Mouse (Mus musculus): ENCODE data around the gene Zranb2.

Zranb2 gene

DNA sequence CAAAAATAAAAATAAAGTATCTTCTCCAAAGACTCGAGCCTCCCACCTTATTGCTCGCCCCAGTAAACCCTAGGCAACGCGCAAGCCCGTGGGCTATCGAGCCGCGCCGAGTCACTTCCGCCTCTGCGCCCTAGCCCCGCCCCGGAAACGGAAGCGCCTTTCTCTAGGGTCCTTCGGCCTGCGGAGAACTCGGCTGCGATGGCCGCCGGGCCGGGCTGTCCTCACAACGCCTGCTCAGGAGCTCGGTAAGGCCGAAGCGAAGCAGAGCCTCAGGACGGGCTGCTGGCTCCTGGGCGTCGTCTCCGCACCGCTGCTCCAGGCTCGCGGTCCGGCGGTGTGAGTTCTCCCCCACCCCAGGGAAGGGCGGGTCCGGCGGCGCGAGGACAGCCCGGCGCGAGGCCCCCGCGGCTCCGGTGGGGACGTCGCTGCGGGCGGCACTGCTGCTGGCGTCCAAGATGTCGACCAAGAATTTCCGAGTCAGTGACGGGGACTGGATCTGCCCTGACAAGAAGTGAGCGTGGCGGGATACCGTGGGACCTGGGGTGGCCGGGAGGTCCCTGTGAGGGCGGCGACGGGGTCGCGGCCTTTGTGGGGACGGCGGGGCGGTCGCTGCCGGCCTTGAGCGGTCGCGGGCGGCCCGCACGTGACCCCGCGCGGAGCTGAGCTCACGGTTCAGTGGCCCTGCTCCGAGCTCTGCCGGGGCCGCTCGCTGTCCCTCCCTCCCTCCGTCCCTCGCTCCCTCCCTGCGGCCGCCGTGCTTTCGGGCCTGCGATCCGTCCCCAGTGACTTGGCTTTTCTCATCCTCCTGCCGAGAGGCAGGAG lies at the start of gene Zranb2:
Gene Zranb2, plus strand, starts transcription at position 197 of the 822 bp plus-strand sequence.
- WGBS = under 1% methylated on average over 91 of the region's 91 CpGs

DNA sequence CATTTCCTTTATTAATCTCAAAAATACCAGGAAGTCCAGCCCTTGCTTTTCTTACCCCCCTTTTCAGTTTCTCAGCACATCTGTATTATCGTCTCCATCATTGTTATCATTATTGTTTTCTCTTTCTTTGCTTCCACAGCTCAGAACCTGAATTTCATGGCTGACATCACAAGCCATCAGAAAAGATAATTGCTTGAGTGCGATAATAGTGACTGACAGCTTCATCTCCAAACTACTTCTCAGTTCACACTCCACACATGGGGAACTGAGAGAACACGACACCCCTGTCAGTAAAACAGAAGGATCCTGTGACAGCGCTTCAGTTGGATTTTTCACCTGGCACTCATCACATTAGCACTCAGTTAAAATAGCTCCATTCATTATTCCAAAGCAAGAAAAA lies 41.9 kb upstream of the Zranb2 start:
- 66% methylated on average over 4 of the region's 4 CpGs for WGBS

DNA sequence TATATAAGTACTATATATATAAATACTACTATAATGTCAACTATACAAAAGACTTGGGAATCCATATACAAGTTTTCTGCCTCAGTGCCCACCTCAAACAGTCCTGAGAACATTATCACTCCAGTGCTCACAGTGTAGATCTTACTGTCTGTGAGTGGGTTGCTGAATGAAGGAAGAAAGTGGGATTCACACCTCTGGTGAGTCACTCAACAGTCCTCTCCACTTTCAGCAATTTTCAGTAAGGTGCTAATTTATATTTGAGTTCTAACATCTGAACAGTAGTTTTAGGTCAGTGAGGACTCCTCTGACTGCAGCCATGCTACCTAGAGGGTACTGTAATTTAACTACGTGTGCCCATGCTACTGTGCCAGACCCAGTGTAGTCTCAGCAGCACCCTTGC lies 31.7 kb upstream of the Zranb2 start:
- WGBS = 63% methylated on average over 1 of the region's 1 CpGs

DNA sequence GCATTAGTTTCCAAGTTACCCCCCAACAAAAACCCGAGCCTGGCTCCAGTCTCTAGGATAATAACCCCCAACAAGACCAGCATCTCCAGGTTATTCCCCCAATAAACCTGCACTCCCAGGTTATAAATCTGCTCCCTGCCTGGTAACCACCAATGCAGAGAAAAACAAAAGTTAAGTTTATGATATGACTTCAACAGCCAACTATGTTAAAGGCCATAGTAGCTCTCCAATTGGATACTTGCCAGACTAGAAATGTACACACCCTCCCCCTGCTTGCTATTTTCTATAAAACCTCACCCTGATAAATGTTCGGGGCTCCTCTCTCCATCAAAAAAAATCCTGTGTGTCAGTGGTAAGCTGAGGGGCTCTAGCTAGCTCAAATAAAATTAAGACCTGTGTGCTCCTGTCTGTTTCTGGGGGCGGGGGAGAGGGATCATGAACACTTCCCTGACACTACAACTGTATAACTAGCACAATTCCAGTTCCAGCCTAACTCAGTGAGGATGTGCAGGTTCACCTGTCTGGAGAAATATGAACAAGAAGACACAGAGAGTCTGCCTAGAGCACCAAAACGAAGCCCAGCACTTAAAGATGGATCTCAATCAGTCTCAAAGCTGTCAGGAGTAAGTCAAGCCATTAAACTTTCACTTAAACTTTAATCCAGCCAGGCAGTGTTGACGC lies 19.7 kb upstream of the Zranb2 start:
- 81% methylated on average over 5 of the region's 5 CpGs for WGBS

DNA sequence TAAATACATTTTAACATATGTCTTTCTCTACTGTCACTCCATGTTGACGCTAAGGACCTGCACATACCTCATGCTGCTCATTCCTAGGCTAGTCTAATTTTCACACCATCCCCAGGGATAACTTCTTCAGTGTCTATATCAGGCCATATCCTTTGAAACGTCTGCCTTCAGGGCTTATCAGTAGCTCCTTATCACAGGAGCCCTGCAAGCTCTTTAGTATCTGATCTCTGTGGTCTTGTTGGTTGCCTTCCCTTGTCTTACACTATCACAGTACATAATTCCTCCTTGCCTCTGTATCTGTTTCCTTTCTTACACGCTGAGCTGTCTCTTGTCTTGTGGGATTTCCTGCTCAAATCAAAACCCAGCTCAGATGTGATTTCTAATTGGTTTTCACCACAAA lies 17.5 kb upstream of the Zranb2 start:
- 60% methylated on average over 3 of the region's 3 CpGs for WGBS

DNA sequence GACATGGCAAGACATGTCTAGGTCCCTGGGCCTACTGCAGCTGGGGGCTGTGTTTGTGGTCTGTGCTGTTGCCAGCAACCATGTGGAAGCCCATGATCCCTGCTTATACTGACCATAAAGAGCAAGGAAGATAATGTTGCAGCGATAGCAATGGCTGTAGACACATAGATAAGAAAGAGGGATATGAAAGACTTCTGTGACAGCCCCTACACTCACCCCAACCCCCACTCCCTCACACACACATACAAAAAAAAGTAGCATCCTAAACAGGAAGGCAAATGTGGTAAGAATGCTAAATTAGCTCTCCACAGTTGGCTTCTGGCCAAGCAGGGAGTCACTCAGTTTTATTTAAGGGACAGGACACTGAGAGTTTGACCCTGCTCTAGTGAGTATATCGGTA lies 16.0 kb upstream of the Zranb2 start:
- WGBS = 77% methylated on average over 2 of the region's 2 CpGs

DNA sequence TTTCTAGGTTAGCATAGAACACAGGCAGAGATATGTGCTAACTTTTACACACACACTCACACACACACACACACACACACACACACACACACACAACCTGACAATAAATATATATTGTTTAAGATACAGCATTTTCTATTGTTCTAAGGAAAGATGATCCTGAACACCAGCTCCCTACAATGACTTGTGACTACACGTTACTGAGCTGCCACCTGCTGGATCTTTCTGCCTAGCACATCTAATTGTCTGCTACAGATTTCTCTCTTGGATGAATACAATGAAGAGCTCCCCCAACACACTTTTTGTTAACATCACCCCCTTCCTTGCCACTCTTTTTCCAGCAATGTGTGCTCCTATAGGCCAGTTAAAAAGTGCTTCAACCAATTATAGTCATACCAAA lies 13.5 kb upstream of the Zranb2 start:
- 0% methylated on average over 1 of the region's 1 CpGs for WGBS

DNA sequence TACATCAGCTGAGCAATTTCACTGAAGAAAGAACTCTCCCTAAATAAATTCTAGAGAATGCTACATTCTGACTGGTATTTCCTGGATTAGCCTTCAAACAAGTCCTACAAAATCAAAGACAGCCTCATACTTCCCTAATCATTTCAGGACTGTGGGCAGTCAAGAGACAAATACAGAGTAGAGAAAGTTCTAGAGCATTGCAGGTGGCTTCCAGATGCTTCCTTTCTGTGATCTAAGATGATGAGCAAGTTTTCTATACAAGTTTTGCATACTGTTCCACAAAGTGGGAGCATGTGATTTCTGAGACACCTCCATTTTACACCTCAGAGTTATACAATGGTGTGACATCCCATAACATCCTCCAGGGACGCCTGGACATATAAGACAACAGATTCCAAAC lies 10.1 kb upstream of the Zranb2 start:
- WGBS = 44% methylated on average over 1 of the region's 1 CpGs

DNA sequence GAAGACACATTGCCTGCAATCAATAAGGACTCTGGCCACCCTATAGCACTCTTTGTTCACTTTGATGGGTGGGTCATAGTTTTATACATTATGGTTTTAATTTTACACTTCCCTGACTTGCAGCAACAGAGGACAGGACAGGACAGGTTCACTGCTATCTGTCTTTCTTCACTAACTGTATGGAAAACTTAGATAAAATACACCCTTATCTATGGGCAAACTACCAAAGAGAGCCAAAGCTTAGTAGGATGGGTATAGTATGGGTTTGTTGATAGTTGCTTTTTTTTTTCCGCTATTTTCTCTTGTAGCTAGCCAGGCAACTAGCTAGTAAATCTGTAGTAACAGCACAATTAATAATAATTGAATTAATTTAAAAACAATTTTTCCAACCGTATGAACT lies 2.4 kb upstream of the Zranb2 start:
- WGBS = 81% methylated on average over 2 of the region's 2 CpGs

DNA sequence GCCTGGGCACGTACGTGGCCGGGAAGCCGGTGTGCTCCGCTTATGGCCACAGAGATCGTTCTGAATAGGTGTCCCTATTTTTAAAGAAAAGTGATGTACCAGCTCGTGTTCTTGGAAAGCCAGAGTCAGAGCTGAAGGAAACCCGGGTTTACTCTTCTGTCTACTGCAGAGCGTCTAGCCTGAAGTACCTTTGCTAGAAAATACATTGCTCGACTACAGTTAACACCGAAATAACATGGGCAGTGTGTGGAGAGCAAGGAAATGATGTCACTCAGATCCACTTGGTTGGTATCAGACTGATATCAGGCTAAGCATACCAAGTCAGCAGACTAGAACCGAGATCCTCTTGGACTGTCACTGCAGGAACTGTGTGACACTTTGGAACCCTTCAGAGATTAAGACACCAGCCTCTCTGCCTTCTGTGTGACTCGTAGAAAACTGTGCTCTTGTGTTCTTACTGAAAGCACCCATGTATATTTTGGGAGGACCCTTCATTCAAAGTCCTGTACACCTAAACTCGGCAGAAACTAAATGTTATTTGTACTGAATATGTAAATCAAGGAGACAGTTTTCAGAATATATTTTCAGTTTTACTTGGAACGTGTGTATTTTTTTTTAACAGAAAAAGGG lies 941 bp downstream of the Zranb2 start:
- 1% methylated on average over 15 of the region's 15 CpGs for WGBS

DNA sequence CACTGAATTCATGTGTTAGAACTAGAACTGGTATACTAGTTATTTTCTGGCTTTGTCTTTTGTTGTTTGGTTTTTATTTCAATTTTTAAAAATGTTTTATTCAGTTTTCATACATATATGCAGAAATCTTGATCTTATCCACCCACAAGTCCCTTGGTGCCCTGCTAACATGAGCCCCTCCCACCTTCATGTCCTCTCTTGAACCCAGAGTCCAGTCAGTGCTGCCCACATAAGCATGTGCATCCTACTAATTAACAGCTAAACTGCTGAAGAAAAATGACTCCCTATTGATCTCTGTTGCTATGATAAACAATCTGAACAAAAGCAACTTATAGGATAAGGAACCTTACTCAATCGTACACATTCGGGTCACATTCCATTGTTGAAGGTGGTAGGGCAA lies 15.4 kb downstream of the Zranb2 start:
- WGBS = 93% methylated on average over 2 of the region's 2 CpGs

DNA sequence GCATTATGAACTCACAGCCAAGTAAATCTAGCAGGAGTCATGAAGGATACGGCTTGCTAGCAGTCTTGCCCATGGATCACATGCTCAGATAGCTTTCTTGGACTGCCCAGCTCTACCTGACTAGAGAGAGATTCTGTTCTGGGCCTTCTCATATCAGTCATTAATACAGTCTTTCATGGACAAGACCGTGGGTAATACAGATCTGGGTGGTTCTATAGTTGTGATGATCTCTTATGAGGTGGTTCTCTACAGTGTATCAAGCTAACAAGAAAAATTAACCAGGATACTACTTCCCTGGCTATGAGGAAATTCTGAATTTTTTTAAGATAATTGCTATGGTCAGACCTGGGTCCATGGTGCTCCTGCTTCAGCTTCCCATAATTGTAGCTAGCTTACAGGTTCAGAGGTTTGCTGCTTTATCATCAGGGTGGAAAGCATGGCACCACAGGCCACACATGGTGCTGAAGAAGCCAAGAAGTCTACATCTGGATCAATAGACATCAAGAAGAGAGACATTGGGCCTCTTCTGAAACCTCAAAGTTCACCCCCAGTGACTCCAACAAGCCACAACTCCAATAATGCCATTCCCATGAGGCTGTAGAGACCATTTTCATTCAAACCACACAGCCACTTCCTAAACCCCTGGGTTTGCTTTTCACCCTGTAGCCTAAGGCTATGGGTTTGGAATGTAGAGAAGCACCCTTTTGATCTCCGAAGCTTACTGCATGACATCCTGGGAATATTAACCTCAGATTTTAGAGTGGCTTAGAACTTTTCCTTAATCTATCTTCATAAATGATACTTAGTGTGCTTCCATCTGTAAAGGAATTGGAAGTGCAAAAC lies 16.0 kb downstream of the Zranb2 start:
- WGBS = 97% methylated on average over 3 of the region's 3 CpGs

DNA sequence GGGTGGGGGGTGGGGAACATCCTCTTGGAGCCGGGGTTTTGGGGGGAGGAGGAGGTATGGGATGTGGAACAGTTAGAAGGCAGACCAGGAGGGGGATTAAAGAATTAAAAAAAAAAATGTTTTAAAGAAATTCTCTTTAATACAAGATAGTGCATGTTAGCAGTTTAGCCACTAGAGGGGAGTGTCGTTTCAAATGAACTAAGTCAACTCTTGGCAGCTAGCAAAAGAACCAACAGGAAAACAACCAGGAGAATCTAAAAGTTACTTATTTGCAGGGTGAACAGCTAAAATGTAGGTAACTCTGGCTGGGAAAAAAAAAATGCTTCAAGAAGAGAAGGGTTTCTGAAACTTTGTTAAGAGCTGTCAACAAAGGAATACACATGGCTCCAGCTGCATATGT lies 31.2 kb downstream of the Zranb2 start:
- WGBS = 11% methylated on average over 2 of the region's 2 CpGs

DNA sequence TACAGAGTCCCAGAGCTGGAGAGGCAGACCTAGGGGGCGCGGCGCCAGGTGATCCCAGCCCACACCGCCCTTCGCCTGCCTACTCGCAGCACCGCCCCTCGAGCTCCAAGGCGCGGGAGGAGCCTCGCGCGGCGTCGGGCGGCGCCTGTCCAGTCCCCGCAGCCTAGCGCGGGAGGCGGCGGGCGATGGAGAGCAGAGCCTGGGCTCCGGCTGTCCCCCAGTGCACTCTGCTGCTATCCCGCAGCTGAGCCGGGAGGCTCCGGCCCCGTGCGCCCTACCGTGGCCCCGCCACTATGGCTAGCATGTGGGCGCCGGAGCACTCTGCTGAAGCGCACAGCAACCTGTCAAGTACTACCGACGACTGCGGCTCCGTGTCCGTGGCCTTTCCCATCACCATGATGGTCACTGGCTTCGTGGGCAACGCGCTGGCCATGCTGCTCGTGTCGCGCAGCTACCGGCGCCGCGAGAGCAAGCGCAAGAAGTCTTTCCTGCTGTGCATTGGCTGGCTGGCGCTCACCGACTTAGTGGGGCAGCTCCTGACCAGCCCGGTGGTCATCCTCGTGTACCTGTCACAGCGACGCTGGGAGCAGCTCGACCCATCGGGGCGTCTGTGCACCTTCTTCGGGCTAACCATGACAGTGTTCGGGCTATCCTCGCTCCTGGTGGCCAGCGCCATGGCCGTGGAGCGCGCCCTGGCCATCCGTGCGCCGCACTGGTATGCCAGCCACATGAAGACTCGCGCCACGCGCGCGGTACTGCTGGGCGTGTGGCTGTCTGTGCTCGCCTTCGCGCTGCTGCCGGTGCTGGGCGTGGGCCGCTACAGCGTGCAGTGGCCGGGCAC lies 33.0 kb downstream of the Zranb2 start, which contains the start of gene Ptger3:
Gene Ptger3, plus strand, starts transcription at position 168 of the 841 bp plus-strand sequence.
- WGBS = 1% methylated on average over 84 of the region's 84 CpGs

DNA sequence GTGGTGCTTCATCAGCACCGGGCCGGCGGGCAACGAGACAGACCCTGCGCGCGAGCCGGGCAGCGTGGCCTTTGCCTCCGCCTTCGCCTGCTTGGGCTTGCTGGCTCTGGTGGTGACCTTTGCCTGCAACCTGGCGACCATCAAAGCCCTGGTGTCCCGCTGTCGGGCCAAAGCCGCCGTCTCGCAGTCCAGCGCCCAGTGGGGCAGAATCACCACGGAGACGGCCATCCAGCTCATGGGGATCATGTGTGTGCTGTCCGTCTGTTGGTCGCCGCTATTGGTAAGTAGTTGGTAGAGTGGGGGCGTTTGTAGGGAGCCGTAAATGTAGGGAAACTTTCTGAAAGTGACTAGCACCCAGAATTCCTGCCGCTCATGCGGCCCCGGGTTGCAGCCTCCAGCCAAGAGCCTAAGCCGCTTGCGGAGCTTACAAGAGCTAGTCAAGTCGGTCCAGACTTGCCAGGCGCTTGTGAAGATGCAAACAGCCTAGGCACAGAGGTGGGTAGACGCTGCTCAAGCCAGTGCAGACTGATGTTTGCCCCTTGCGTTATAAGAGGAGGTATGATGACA lies 33.7 kb downstream of the Zranb2 start:
- WGBS = 4% methylated on average over 34 of the region's 34 CpGs

DNA sequence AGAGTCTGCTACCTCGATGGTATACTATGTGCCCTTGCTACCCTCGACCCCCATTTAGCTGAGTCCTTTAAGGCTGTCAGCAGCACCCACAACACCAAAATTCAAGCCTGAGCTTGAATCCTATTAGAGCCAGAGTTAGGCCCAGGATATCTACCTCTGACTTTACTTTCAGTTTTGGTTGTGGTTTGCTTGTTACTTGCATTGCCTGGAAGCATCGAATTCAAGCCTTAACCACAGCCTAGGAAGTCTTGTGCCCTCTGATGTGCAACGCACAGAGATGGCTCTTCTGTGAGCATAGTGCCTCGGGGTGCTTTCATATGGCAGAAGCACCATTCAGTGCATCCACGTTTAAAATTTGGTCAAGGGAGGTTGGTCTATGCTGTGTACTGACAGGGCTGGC lies 38.1 kb downstream of the Zranb2 start:
- 78% methylated on average over 6 of the region's 6 CpGs for WGBS

DNA sequence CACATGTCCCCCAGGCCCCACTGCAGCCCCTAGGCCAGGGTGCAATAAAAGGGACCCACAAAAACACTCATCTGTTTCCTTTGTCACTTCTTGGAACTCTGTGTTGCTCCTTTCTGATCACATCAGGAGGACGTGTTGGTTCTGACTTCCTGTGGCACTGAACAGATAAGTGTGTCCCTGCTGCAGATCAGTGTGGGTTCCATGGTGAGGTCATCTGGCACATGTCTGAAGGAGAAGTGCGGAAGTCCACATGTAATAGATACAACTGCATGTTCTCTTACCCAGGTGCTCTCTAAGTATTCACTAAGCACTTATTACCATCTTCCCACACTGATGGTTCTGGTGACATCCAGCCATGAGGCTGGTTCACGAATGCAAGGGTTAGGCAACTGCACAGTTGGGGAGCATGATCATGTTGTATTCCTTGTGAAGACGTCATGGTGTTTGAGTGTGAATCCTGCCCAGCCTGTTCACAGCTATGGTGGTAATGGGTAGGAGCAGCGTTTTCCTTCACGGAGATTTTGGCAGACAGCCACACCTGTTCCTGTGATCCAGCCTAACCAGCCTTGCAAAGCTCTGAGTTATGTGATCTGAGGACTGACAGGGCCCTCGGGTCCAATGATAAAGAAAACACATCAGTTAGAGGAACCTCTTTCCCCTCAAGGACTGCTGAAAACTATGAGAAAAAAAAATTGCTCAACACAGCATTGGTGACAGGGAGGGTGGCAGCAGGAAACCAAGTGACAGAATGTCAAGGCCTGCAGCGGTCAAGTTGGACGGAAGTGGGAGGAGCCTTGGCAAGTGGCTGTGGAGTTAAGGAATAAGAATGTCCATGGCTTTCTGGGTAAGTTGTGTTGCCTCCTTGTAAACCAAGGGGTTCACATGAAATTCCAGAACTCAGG lies 41.7 kb downstream of the Zranb2 start:
- WGBS = 66% methylated on average over 9 of the region's 9 CpGs

DNA sequence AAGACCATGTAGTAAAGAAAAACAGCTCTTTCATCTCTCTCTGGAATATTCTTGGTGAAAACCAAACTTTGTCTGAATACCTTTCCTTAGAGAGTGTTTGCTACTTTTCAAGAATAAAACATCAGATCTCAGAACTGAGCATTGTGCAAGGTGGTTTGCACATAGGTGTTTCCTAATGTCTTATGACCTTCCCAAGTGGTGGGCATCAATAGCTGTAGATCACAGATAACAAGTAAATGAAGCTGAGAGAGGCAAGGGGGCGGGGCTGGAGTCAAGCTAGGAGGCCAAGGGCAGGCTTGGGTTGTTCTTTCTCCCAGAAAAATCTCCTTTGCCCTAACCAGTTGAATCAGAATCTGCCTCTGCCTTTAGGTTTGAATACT lies 42.4 kb downstream of the Zranb2 start:
- 86% methylated on average over 1 of the region's 1 CpGs for WGBS

DNA sequence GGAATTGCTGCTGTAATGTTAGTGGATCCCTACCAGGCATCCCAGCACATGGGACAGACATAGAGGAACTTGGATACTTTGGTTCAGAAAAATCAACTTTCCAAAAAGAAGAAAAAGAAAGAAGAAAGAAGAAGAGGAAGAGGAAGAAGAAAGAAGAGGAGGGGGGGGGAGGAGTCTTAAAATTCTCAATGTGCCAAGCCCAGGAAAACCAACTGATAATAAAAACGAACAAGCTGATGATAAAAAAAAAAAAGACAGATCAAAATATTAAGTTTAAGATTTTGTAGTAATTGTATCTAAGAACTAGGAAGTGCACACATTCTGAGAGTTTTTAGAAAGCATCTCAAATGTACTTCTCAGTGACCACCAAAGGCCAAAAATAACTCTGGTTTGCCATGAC lies 42.9 kb downstream of the Zranb2 start:
- WGBS = 69% methylated on average over 1 of the region's 1 CpGs

All from cerebral cortex, adult 2 months (tissue).